Mouse (Mus musculus): ENCODE measurements around the gene Mef2c.

Gene Mef2c

GRCm38 (mm10) chr13:83608851-83609516, 105.2 kb downstream of the Mef2c start:
- DNase-seq (ENCODE audit: low read depth, low spot score) = no peak

- DNase-seq (ENCODE audit: low read depth, low spot score) = no peak
These were observed 105.7 kb downstream of the Mef2c start for GRCm38 (mm10) chr13:83609517-83609878.

DNA sequence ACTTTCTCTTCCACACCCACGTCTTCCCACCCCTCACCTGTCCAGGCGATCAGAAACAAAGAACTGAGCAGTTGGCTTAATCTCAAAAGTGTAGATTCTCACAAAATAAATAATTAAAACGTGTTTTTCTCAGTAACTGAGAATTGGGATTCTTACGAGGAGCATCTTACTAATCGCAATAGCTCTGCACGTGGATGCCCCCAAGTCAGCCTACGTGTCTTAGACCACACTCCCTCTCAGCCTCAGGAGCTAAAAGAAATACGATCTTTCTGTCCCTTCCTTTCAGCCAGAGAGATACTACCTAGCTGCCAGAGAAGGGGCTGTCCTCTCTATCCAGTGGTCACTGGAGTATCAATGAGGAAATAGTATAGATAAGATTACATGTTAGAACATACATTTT, 106.3 kb downstream of the Mef2c start:
- DNase-seq (ENCODE audit: low read depth, low spot score) = no peak

GRCm38 (mm10) chr13:83612195-83612594, 108.4 kb downstream of the Mef2c start:
- no peak for DNase-seq (ENCODE audit: low read depth, low spot score)

GRCm38 (mm10) chr13:83615875-83616274, 112.0 kb downstream of the Mef2c start:
- DNase-seq (ENCODE audit: low read depth, low spot score) = no peak

GRCm38 (mm10) chr13:83624651-83625050, 120.8 kb downstream of the Mef2c start:
- no peak for DNase-seq (ENCODE audit: low read depth, low spot score)

DNA sequence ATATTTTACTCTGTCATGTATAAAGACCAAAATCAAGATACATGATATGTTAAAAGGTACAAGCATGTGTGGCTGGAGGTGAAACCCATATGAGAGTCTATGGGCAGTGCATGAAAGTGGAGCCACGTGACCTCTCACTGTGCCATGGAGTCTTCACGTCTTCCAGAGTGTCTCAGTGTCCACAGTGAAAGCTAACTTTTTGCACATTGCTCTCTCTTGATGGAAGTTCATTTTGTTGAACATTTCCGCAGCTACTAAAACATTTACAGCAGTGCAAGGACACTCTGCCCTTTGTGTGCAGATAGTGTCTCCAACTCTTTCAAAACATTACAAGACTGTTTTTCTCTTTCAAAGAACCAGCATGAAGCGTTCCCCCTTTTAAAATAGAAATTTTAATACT, 123.6 kb downstream of the Mef2c start:
- no peak for DNase-seq (ENCODE audit: low read depth, low spot score)

- no peak for DNase-seq (ENCODE audit: low read depth, low spot score)
These were observed 124.3 kb downstream of the Mef2c start for GRCm38 (mm10) chr13:83628139-83628538.

GRCm38 (mm10) chr13:83633155-83633554, 129.3 kb downstream of the Mef2c start:
- DNase-seq (ENCODE audit: low read depth, low spot score) = no peak

- DNase-seq (ENCODE audit: low read depth, low spot score) = peak; percentile 13
These were observed 131.4 kb downstream of the Mef2c start for GRCm38 (mm10) chr13:83635218-83635617.

GRCm38 (mm10) chr13:83637666-83638065, 133.8 kb downstream of the Mef2c start:
- no peak for DNase-seq (ENCODE audit: low read depth, low spot score)

- no peak for DNase-seq (ENCODE audit: low read depth, low spot score)
These were observed 134.9 kb downstream of the Mef2c start for GRCm38 (mm10) chr13:83638735-83639134.

GRCm38 (mm10) chr13:83649051-83649450, 145.2 kb downstream of the Mef2c start:
- no peak for DNase-seq (ENCODE audit: low read depth, low spot score)

DNA sequence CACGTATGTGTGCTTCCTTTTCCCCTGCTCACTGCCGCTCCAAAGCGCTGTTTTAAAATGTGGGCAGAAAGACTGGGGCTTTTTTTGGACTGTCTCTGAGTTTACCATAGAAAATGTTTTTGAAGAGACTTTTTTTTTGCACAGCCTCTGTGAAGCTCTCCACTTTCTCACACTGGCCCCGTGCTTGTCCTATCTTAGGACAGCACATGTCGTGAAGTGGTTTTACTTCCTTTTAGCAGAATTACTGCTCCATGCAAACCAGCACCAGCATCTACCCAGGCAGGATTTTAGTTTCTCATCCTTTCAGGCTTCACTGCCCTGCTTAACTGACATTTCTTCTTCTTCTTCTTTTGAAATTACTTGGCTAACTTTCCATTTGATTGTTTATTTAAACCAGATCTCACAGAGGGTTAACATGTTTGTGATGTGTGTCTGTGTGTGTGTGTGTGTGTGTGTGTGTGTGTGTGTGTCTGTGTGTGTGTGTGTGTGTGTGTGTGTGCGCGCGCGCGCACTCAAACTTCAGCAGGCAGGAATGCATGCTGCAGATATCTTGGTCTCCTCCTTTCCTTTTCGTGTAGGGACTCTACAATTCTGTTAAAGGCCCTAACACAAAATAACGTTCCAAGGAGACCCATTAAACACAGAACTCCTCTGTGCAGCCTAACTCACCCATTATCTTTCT, 146.1 kb downstream of the Mef2c start:
- DNase-seq (ENCODE audit: low read depth, low spot score) = no peak

GRCm38 (mm10) chr13:83650807-83651206, 147.0 kb downstream of the Mef2c start:
- DNase-seq (ENCODE audit: low read depth, low spot score) = no peak

GRCm38 (mm10) chr13:83651941-83652548, 148.2 kb downstream of the Mef2c start:
- no peak for DNase-seq (ENCODE audit: low read depth, low spot score)

- DNase-seq (ENCODE audit: low read depth, low spot score) = no peak
These were observed 148.7 kb downstream of the Mef2c start for GRCm38 (mm10) chr13:83652560-83652959.

DNA sequence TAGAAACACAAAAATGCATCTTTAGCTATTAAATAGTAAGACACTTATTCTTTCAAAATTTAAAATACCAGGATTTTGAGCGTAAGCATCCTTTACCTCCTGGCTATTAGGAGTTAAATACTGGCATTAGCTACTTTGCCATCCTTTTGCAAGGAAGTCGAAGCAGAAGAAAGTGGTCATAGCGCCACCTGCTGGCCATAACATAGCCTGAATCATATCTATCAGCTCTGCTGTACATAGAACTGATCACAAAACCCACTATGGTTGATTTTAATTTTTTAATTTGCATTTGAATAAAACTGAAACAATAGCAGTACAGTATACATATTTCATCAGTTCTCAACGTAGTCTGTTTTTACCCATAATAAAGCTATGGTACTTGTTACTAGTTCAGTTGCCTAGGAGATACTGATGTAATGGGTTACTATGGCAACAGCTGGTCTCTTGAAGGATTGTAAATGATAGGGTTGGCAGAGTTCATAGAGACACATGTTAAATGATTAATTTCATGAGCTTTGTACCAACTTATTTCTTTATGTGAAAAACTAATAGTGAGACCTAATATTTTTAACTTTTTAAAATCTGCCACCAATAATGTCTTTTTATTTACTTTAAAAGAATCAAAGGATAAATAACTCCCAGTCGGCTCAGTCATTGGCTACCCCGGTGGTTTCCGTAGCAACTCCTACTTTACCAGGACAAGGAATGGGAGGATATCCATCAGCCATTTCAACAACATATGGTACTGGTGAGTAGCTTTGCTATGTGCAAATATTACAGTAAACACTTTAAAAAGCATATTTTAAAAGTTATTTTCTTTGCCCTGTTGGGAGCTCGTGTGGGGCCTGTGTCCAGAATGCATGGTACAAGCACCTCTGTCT, 151.3 kb downstream of the Mef2c start:
- peak; percentile 73 for DNase-seq (ENCODE audit: low read depth, low spot score)

GRCm38 (mm10) chr13:83656094-83656493, 152.3 kb downstream of the Mef2c start:
- DNase-seq (ENCODE audit: low read depth, low spot score) = no peak

DNA sequence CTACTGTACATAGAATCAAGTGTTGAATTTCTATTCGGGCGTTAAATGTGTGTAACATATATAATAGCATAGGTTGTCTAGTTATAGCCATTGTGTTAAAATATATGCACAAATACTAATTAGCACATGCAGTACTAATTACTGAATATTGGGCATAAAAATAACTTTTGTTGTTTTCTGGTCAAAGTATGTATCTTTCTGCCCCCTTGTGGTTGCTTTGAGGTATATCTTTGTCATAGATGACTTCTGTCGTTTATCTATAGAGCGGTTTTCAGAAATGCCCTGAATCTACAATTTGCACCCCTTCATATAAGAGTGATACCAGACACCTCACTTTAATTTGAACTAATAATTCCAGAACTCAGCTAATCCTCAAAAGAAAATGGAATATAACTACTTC, 152.9 kb downstream of the Mef2c start:
- peak; percentile 28 for DNase-seq (ENCODE audit: low read depth, low spot score)

- DNase-seq (ENCODE audit: low read depth, low spot score) = no peak
These were observed 156.9 kb downstream of the Mef2c start for GRCm38 (mm10) chr13:83660722-83661121.

GRCm38 (mm10) chr13:83661166-83661565, 157.3 kb downstream of the Mef2c start:
- DNase-seq (ENCODE audit: low read depth, low spot score) = no peak
